Mouse (Mus musculus) frontal cortex, postnatal 14 days (tissue): ENCODE measurements around the gene Twnk.

Source experiments
- DNase-seq, 2 experiments: peaks; one replicate each; pipeline ENCODE4 v3.0.0; 2022; ENCODE audit warnings: low spot score in 2 of 2

Twnk gene

DNA sequence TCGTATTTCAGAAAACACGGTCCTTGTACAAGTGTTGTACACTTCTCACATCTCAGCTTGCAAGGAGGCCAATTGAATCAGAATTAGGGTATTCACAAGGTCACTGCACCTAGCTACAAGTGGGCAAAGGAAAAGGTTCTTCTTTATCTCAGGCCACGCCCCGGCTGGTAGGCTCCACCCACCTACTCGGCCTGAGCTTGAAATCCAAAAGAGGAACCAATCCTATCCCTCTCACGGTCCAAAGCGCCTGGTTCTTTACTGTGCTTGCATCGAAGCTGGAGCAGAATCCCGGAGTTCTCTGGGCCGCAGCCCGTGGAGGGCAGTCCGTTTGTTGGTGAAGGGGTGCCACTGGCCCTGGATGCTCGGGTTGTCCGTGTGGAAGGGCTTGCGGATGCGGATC, at the start of gene Twnk:
Twnk (plus strand) TSS at position 220 of the 400 bp plus-strand sequence.
- no peak for DNase-seq

DNA sequence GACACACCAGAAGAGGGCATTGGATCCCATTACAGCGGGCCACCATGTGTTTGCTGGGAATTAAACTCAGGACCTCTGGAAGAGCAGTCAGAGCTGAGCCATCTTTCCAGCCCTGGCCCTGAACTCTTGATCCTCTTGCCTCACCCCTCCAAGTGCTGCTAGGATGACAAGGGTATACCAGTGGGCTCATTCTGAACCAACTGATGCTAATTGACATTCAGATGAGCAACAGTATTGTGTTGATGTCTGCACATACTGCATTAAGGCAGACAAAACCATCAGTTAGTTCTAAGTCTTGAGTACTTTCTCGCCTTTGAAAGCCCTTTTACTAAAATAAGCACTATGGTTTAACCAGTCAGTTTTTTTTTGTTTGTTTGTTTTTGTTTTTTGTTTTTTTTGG, 45.8 kb upstream of the Twnk start:
- DNase-seq: no peak

DNA sequence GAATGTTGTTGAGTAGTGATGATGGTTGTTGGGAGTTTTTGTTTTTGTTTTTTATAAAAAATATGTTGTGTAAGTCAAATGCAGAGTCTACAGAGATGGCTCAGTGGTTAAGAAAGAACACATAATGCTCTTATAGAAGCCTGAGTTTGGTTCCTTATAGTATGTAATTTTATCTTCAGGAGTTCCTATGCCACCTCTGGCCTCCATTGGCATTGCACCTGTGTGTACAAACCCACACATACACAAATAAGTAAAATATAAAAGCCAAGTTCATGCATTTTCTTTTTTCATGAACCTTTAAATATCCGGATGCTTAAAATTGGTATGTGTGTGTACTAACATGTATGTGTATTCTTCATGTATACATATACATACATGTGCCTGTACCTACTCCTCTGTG, 39.5 kb upstream of the Twnk start:
- DNase-seq: no peak

DNA sequence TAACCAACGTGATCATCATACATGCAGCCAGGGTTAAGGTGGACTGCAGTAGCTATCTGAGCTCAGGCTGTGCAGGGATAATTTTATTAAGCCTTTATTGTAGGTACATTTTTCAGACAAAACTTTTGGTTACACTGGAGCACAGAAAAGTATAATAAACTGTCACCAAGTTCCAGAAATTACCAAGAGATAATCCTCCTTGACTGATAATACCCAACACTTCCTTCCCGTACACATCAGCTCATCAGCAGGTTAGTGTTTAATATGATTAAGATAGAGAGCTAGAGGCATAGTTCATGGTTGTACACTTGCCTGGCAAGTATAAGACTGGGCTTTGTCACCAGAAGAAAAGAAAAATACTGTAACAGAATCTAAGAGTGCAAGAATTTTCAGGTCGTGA, 37.1 kb upstream of the Twnk start:
- no peak for DNase-seq

DNA sequence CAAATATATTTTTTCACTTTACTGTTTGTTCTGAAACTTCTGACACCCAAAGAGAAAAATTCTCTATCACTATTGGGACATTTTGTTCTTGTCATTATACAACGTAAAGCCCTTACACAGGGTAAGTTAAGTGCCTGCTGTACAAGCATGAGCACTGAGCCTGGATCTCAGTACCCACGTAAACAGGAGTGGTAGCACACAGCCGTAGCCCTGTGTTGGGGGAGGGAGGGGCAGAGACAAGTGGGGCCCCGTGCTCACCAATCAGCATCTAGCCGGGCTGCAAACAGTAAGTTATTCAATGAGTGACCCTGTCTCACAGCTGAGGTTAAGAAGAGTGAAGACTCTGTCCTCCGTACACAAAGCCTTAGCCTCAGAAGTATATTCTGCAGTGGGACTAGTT, 28.8 kb upstream of the Twnk start:
- DNase-seq: no peak

DNA sequence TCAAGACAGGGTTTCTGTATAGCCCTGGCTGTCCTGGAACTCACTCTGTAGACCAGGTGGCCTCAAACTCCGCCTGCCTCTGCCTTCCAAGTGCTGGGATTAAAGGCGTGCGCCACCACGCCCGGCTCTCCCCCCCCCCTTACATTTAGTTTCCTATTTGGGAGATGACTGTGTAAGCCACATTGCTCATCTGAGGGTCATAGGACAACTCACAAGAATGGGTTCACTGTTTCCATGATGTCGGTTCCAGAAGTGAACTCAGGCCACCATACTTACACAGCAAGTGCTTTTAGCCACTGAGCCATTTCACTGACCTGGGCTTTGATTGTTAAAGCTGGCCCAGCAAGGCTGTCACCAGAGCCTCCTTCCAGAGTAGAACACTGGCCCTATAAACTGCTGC, 28.3 kb upstream of the Twnk start:
- no peak for DNase-seq

DNA sequence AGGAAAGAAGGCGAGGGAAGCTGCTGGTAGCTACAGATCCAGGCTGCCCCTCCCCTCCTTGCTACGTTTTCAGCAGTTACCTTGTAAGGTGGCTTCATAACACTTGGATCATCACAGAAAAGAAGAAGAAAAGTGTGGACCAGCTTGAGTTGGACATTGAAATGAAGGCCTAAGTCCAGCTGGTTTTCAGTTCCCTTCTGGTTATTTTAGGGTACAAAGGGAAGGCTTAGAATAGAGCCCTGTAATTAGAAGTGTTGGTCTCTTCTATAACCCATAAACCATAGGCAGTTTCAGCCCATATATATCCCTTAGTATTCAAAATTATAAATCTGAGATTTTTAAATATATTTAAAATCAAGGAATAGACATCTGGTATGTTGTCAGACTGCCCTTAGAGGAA, 24.7 kb upstream of the Twnk start:
- DNase-seq: no peak

DNA sequence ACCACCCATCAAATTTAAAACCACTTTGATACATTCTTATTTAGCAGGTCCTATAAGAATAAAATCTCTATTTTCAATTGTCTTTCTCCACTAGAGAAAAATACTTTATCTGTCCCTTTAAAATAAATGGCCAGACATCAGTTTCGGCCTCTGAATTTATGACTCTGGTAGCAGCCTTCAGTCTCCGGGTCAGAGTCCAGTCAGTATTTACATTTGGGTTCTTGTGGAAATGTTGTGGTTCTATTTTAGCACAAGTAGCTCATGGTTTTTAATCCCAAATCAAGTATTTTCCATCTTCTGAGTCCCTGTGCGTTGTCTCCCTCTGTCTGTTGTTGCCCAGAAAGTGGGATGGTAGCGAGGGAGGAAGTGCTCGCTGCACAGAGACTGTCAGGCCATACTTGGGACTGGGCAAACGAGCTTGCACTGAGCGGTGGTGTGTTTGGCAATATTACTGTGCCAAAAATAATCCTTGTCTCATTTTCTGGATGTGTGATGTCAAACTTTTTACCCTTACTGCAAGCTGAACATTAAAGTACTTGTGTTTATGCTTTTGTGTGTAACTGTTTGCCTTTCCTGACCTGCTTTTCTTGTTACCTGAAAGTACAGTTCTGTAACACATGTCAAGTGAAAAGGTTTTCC, 22.9 kb upstream of the Twnk start:
- DNase-seq: no peak

DNA sequence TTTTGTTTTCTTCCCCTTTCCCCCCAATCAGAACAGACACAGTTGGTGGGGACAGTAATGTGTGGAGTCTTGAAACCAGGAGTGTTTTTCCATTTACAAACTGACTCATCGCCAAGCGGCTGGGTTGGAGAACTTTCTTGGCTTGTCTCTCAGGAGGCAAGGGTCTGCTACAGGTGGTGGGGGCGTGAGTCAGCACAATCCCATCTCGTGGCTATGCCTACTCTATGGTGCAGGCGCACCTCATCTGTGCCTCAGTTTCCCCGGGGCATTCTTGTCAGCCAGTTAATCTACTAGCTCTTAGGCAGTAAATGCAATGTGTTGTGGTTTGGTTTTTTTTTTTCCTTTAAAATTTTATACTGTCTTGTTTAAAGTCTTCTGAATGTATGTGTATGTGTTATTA, 22.1 kb upstream of the Twnk start:
- DNase-seq: no peak

DNA sequence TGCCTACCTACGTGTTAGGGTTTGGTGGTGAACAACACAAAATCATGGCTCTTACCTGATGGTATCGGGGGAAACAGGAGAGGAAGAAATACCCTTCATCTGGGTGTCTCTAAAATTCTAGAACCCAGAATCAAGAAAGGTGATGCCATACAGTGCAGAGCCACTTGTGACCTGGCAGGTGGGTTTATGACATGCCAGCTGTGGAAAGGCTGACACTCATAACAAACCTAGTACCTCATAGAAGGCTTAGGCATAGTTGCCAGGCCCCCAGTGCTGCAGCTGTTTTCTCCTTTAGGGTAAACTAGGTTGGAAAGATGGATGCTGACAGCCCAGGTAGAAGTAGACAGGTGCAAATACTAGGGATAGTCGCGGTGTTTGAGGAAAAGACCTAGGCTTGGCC, 21.0 kb upstream of the Twnk start:
- DNase-seq: no peak

DNA sequence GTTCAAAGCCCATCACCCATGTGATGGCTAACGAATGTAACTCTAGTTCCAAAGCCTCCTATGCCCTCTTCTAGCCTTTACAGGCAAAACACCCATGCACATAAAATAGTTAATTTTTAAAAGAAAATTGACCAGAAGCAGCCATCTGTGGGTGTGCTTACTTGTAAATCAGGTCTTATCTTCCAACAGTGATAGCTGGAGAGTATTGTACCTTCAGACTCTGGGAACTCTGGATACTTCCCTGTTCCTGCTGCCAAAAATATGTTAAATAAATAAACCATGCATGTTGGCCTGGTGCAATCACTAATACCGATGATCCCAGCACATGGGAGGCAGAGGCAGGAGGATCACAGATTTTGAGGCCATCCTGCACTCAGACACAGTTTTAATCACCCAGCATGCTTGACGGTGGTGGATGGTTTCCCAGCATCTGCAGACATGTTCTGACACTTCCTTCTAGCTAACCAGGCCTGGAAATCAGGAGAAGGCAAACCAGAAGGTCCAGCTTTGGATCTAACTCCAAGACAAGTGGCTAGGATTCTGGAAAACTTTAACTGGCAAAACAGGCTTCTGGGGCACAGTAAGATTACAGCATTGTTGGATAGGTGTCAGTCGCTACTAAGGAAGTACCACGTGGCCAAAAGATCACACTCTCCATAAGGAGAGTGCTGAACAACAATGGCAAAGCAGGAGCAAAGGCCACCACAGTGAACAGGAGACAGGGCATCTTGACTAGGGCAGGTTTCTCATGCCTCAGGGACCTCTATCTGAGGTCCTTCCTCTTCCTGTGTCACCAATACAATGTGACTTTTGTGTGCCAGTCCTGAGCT, 20.1 kb upstream of the Twnk start:
- DNase-seq: no peak

DNA sequence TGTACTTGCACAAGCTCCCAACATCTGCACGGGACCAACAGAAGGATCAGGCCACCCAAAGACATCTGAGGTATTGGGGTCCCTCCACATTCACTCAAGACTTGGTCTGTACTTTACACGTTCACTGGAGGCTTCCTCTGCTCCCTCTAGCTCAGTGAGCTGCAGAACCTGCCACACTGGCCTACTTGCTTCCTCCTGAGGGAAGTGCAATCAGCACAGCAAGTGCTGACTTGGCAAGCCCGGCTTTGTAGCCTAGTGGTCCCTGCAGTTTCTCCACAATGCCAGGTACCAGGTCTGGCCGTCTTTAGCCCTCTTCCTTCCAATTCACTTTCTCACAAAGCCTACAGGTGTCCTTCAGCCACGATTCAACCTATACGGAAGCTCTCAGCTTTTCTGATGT, 18.5 kb upstream of the Twnk start:
- no peak for DNase-seq

DNA sequence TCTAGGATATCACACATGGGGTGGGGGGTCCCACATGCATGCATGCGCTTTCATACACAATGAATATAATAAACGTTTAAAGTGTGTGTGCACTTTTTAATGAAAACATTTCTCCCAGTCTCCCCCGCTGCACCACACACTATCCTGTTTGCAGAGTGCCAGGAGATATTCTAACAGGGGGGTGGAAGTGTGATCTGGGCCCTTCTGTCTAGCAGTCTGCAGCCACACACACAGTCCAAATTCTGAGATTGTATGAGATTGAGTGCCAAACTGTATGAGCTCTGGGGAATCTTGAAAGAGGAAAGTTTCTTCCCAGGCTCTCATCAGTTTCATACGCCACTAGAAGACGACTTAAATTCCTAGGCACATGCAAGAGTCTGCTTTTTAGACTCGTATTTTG, 17.6 kb upstream of the Twnk start:
- no peak for DNase-seq

DNA sequence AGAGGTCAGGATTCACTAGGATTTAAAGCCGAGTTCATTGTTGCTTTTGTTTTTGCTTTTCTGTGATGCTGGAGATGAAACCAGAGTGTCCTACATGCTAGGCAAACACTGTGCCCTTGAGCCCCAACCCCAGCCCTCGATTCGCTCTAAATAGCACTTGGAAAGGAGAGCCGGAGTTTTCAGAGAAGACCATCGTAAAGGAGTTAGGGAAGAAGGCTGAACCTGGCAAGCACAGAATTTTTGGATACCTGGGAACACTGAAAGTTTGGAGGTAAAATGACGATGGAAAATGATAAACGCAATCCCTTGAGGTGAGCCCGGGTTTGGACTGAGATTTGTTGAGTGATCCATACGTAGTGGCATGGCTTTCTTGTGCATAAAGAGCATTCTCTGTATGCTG, 17.1 kb upstream of the Twnk start:
- no peak for DNase-seq

DNA sequence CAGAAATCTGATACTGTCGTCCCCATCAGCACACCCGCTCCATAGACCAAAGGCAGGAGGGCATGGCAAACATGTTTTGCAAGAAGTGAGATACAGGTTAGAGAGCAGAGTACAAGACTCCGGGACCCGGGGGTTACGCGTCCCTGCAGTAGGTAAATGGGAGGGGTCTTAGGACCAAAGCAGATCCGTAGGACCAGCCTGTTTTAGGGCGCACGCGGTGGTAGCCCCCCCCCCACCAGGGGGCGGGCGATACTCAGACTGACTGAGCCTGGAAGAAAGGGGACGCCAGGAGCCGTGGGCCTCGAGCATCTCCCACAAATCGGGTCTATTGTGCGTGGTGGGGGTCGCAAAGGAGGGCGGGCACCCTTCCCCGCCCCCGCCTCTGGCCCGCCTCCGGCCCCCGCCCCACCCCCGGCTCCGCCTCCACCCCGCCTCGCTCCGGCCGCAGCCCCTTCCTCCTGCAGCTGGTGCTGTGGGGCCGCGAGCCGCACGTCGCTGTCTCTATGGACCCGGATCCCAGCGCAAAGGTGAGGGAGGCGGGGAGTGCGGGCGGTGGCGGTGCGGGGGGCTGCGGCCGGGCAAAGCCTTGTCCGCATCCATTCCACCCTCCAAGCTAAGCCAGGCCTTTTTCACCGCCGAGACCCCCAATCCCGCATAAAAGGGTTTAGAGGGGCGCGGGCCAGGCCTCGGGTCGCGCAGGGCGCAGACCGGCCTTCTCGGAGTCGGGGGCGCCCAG, 16.5 kb upstream of the Twnk start, which contains the start of gene Sema4g:
Sema4g (plus strand) TSS at position 271 of the 736 bp plus-strand sequence.
- no peak for DNase-seq

DNA sequence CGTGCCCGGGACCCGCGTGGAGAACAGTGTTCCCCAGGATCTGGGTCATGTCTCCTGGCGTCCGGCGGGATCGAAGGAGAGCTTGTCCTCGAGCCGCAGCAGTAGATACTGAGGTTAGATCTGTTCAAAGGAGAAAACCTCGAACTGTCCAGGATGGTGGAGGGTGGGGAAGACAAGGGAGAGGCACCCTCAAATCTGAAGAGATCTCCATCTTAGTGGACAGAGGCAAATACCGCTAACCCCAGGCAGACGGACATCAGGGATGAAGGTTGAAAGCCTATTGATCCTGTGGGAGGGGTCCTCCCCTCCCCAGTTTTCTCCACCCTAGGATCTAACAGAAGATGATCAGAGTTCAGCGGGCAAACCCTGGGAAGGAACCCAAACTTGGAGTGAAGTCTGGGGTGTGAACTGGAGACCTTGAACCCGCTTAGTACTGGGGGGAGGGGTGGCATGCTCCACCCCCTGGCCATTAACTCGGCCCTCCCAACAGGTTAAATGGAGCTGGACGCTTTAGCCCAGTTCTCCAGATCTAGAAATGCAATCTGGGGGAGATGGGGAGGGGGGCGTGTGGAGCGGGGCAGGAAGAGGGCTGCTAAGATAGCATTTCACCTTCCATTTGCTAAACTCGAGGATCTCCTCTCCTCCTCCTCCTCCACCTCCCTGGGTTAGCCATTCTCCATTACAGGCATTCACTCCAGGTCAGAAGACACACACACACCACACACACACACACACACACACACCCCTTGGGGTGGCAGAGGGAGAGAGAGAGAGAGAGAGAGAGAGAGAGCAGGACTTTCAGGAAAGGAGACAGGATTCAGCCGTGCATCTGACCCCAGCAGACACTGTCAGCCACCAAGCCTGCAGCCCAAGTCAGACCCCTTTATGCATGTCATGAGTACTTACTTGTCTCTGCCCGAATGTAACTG, 15.6 kb upstream of the Twnk start:
- DNase-seq: no peak

DNA sequence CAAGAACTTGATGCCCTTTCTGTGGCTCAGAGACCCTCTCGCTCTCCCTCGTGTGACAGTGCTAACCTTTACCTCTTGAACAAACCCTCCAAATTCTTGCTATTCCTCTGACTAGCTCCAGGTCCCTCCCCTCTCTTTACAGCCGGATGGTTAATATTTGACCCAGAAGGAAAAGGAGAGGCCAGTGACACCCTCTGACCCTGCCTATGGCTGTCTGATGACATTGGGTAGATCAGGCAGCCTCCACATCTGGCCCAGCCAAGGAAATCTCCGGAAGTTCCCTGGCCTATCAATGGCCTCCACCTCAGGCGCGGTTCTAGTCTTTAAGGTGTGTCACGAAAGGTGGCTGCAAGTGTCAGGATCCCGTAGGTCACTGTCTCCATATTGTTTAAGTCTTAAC, 14.4 kb upstream of the Twnk start:
- no peak for DNase-seq

DNA sequence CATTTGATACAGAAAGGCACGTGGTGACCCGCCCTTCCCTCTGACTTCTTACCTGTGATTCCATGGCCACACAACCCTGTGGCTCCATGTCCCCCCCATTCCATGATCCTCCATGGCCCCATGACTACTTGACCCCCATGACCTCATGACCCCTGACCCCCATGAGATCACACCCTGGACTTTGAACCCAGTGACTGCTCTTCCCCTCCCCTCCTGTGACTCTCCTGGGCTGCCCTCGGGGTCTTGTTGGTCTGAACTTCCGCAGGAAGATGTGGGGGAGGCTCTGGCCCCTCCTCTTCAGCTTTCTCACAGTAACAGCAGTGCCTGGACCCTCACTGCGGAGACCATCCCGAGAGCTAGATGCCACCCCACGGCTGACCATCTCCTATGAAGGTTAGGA, 13.2 kb upstream of the Twnk start:
- no peak for DNase-seq

DNA sequence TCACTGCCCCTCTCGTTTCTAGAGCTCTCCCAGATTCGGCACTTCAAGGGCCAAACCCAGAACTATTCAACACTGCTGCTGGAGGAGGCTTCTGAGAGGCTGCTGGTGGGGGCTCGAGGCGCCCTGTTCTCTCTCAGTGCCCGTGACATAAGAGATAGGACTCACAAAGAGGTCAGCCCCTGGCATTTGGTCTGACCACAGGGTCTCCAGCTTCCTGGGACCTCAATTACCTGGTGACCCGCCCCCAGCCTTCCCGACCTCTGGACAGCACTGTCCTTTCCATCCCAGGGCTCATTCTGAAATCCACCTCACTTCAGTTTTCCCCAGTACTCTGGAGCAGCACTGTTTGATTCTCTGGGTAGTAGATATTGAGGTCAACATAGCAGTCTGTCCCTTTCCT, 12.8 kb upstream of the Twnk start:
- DNase-seq: no peak

DNA sequence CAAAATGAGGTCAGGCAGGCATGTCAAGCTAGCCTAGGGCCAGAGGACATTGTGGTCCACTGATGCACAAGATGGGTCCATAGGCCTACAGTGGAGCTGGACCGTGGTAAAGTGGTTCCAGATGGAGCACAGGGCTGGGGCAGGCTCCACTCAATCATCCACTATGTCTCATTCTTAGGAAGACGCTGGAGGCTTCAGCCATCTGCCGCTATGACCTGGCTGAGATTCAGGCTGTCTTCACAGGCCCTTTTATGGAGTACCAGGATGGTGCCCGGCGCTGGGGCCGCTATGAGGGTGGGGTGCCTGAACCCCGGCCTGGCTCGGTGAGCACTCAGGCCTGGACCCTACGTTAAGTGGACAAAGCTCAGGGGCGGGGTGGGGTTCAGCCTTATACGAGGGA, 7.7 kb upstream of the Twnk start:
- DNase-seq: no peak

DNA sequence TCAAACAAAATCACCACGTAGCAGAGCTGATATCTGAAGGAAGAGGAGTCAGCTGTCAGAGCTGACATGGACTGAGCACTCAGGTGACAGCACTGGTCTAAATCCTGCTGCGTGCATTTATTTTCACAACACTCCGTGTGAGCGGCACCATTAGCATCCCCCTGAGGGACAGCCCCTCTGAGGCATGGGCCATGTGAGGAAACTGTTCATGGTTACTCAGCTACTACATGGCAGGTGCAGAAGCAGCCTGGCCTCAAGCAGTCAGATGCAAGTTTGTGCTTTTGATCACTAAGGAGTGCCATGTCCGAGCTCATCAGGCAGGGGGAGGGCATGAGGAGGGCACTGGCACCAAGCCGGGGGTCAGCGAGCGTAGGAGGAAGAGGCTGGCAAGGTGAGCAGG, 5.8 kb upstream of the Twnk start:
- DNase-seq: no peak

DNA sequence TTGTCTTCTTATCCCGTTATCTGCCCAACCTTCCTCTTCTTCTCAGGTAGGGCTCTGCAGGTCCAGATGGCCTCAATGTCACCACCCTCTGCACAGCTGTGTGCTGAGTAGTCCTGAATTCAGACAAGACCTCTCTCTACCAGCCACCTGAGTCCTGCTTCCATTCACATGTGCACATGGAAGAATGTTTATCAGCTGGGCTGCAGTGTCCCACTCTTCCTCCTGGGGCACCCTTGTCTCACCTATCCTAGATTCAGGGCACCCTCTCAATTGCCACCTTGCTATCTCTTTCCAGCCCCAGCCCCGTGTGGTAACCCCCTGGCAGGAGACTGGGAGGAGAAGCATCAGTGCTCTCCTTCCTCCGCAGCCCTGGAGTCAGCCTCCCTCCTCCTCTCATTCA, 3.2 kb upstream of the Twnk start:
- DNase-seq: no peak
